Mouse (Mus musculus): ENCODE measurements around the gene Cdc42bpb.

- TF ChIP-seq CTCF (IDR thresholded peaks at IDR 0.05; ENCODE audit: low read depth) (no peak), EP300 (IDR thresholded peaks at IDR 0.05; ENCODE audit: low read depth) (no peak)
These were observed 55.7 kb downstream of the Cdc42bpb start for GRCm38 (mm10) chr12:111321832-111322231.

Data from liver, postnatal 0 days (tissue).